Mouse (Mus musculus) lung, embryonic 16.5 days (tissue): ENCODE data around the gene Lpp. TPM values are rescaled to one million over a fixed set of nuclear protein-coding genes. Genes with fewer than 3 reads are reported as not detected.

Experiments
- ATAC-seq: fragments of 200-750 bp; cut with Nextera tagmentation; 2 replicates; pipeline ENCODE4 v1.8.0; 2017; ENCODE audit warnings: low read depth, mild to moderate bottlenecking, moderate library complexity
- H3K27ac ChIP-seq: fragments of 300-500 bp; sonication (generic); 2 replicates; pipeline ENCODE4 v1.5.1; 2014; ENCODE audit warnings: mild to moderate bottlenecking, control low read depth, low read length
- H3K27me3 ChIP-seq: fragments of 300-500 bp; sonication (generic); 2 replicates; pipeline ENCODE4 v1.6.1; 2014; ENCODE audit warnings: low read depth, low read length, mixed read lengths; ENCODE audit not compliant: control insufficient read depth, insufficient read depth
- H3K36me3 ChIP-seq: fragments of 300-500 bp; sonication (generic); 2 replicates; pipeline ENCODE4 v1.6.1; 2014; ENCODE audit warnings: low read length; ENCODE audit not compliant: control insufficient read depth, insufficient read depth
- H3K4me1 ChIP-seq: fragments of 300-500 bp; sonication (generic); replicated peaks from 2 replicates; pipeline ENCODE4 v1.6.1; 2014; ENCODE audit warnings: low read length, mixed read lengths; ENCODE audit not compliant: control insufficient read depth, insufficient read depth
- H3K4me2 ChIP-seq: fragments of 300-500 bp; sonication (generic); 2 replicates; pipeline ENCODE4 v1.6.1; 2014; ENCODE audit warnings: low read depth, low read length, control low read depth
- H3K4me3 ChIP-seq: fragments of 300-500 bp; sonication (generic); 2 replicates; pipeline ENCODE4 v1.5.1; 2014; ENCODE audit warnings: mild to moderate bottlenecking, low read length, control low read depth
- H3K9ac ChIP-seq: fragments of 300-500 bp; sonication (generic); 2 replicates; pipeline ENCODE4 v1.6.1; 2014; ENCODE audit warnings: low read length, control low read depth
- H3K9me3 ChIP-seq: fragments of 300-500 bp; sonication (generic); 2 replicates; pipeline ENCODE4 v1.6.1; 2016; ENCODE audit warnings: low read length; ENCODE audit not compliant: control insufficient read depth
- WGBS: fragments of 180-500 bp; shearing (Covaris S2); extraction: QIAGEN DNeasy Blood & Tissue Kit; methylation state at CpG from one replicate; pipeline ENCODE4 v1.1.7; 2014; 5-methylcytosine and 5-hydroxymethylcytosine counted together
- polyA plus RNA-seq: library from polyadenylated mRNA; unstranded; fragments of >200 nt; fragmentation: Nextera tagmentation; extraction: Ambion mirVana; gene quantifications from 2 replicates; pipeline ENCODE4 v1.2.1, GENCODE M21; 2015

Gene Lpp
- polyA plus RNA-seq, 1 experiment from 2014 or later = 76.8 TPM

DNA sequence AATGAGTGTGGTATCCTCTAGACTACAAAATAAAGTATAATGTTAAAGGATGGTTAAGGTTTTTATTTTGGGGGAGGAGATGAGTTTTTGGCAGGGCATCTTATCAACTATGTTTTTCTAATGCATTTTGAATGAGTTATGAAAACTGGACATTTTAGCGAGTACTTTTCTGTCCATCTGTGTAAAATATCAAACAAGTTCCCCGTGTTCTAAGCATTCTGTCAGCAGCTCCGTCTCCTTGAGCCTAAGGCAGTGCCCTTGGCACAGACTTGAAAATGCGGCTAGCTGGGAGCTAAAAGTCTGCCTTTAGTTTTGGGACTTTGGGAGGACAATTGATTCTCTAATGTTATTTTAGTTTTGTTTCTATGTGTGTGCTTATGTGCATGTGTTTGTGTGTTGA is 165.2 kb downstream of the Lpp start:
- Histone ChIP-seq H3K4me1 (no peaks in the 10 kb centered on the region), H3K9ac (no peak overlapping the region), H3K27me3 (no peaks in the 10 kb centered on the region), H3K27ac (no peak overlapping the region), H3K36me3 (peaks cover 3% of the 10 kb centered on the region; the same call in 1 of the 2 replicates), H3K4me2 (no peak overlapping the region), H3K4me3 (no peak overlapping the region), H3K9me3 (no peaks in the 10 kb centered on the region)
- WGBS = 84% methylated on average over 4 of the region's 4 CpGs
- no peak for ATAC-seq

DNA sequence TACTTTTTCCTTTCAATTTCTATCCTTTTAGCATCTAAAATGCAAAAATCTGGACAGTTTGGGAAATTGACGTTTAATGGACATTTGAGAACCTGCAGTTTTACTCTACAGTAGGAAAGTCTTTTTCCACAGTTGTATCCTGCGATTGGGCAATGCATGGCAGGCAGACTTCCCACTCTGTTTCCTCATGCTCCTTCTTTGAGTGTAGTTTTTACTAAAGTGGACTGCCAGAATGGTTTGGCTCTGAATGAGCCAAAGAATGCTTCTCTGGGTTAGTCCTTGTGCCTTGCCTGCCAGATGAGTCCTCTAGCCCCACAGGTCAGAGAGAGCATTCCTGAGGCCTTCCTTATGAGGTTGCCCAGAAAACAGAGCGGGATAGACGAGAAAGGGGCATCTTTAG is 166.5 kb downstream of the Lpp start:
- ATAC-seq = no peak
- Histone ChIP-seq H3K27me3 (no peaks in the 10 kb centered on the region), H3K9ac (no peak overlapping the region), H3K4me3 (no peak overlapping the region), H3K9me3 (no peaks in the 10 kb centered on the region), H3K36me3 (peaks cover 3% of the 10 kb centered on the region; the same call in 1 of the 2 replicates), H3K4me2 (no peak overlapping the region), H3K27ac (no peak overlapping the region; the same call in 1 of the 2 replicates), H3K4me1 (no peaks in the 10 kb centered on the region)
- WGBS = 92% methylated on average over 4 of the region's 4 CpGs

DNA sequence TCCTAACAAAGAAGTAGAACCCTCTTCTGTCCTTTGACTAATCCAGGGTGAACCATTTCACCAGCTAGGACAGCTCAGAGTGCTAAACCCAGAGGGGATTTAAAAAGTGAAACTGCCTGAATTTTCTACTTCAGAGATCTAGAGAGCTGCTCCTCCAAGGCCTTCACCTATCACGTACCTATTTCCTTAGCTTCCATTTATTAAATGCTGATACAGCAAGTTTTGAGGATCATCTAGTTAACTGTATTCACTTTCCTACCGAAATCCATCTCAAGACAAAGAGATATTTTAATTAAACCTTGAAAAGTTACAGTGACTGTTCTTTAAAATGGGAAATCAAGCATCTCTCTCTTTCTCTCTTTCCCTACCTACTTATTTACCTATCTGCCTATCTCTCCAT is 167.7 kb downstream of the Lpp start:
- Histone ChIP-seq H3K9ac (no peak overlapping the region), H3K27me3 (no peaks in the 10 kb centered on the region), H3K27ac (no peak overlapping the region), H3K4me1 (peaks cover 7% of the 10 kb centered on the region), H3K4me3 (no peak overlapping the region), H3K9me3 (no peaks in the 10 kb centered on the region), H3K4me2 (no peak overlapping the region), H3K36me3 (peaks cover 5% of the 10 kb centered on the region; the same call in 1 of the 2 replicates)
- 85% methylated on average over 2 of the region's 2 CpGs for WGBS
- ATAC-seq = no peak

DNA sequence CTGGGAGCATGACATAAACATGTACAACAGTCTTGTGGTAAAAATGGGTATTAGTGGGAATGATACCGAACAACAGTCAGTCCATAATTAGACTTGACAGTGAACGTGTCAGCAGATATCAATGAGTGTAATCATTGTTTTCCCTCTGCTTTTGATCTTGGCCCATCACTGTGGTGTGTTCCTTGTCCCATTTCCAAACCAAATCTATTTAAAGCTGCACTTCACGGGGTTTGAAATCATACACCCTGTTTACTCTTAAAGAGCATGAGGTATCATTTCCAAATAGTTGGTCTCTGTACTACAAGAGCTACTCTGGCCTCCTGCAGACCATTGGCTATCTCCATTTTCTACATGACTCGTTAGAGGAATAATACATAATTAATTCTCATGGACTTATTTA is 168.3 kb downstream of the Lpp start:
- H3K27ac ChIP-seq = no peak overlapping the region
- H3K36me3 ChIP-seq = peaks cover 5% of the 10 kb centered on the region; the same call in 1 of the 2 replicates
- no peak for ATAC-seq
- no peak overlapping the region for H3K9ac ChIP-seq
- no peak overlapping the region for H3K4me3 ChIP-seq
- H3K27me3 ChIP-seq = no peaks in the 10 kb centered on the region
- no peak overlapping the region for H3K4me2 ChIP-seq
- H3K4me1 ChIP-seq = peaks cover 13% of the 10 kb centered on the region
- WGBS = 70% methylated on average over 4 of the region's 4 CpGs
- H3K9me3 ChIP-seq = no peaks in the 10 kb centered on the region

DNA sequence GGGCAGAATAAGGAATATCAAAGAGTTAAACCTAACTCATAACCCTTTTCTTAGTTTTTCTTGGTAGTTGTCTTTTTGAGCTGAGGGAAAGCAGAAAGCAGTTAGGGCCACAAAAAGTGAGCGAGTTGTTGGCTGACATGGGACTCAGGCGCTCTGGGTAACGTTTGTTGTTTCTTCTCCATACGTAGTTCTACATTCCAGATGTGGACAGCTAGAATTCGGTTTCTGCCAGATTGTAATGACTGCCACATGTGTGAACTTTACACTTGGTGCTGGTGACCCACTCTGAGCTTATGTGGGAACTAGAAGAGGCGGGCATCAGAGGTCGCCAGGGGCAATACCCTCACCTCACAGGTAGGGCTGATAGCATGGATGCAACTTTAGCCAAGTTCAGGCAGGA is 172.0 kb downstream of the Lpp start:
- no peaks in the 10 kb centered on the region for H3K27me3 ChIP-seq
- peaks cover 33% of the 10 kb centered on the region for H3K4me1 ChIP-seq
- H3K4me3 ChIP-seq = no peak overlapping the region
- no peak for ATAC-seq
- H3K9me3 ChIP-seq = no peaks in the 10 kb centered on the region
- H3K9ac ChIP-seq = no peak overlapping the region
- H3K36me3 ChIP-seq = 0 out of 2 replicates have a peak, but pooled peaks cover 2% of the 10 kb centered on the region
- peak overlapping the region; percentile 67 for H3K27ac ChIP-seq
- WGBS = 77% methylated on average over 7 of the region's 7 CpGs
- H3K4me2 ChIP-seq = no peak overlapping the region

DNA sequence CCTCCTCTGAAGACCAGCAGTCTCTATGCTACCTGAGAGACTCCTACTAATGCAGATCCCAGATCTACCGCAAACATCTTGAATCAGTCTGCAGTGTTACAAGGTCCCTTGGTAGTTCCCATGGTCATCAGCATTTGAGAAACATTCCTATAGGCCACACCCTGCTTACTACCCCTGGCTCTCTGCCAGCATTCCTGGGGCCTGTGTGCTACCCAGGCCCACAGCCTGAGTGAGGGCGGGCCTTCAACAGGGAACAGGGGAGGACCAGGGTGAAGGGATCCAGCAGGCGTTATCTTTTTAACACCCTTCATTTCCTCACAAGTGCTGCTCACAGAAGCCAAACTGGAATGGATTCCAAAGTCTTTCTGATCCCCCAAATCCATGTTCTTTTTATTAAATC is 173.0 kb downstream of the Lpp start:
- Histone ChIP-seq H3K27ac (peak overlapping the region; percentile 67), H3K4me3 (no peak overlapping the region), H3K4me1 (peaks cover 34% of the 10 kb centered on the region), H3K36me3 (0 out of 2 replicates have a peak, but pooled peaks cover 2% of the 10 kb centered on the region), H3K27me3 (no peaks in the 10 kb centered on the region), H3K4me2 (no peak overlapping the region), H3K9me3 (no peaks in the 10 kb centered on the region), H3K9ac (no peak overlapping the region)
- peak; percentile 87 for ATAC-seq
- 20% methylated on average over 3 of the region's 3 CpGs for WGBS

DNA sequence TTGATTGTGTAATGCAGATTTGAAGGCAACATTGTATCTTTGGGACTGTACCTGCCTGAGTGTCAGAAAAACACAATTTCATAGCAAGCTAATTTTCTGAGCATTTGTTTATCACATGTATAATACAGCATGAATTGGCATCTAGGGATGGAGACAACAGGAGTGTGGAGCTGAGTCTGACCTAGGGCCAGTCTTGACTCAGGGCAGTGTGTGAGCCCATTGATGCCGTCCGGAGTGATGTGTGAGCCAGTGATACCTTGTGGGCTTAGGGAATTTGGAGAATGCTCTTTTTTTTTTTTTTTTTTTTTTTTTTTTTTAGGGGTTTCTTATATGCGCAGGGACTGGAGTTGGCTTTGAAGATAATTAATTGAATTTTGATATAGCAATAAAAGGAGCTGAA is 174.3 kb downstream of the Lpp start:
- peaks cover 34% of the 10 kb centered on the region for H3K4me1 ChIP-seq
- no peak overlapping the region for H3K9ac ChIP-seq
- no peak overlapping the region for H3K4me2 ChIP-seq
- H3K4me3 ChIP-seq = no peak overlapping the region
- H3K36me3 ChIP-seq = 0 out of 2 replicates have a peak, but pooled peaks cover 2% of the 10 kb centered on the region
- H3K27me3 ChIP-seq = no peaks in the 10 kb centered on the region
- H3K9me3 ChIP-seq = no peaks in the 10 kb centered on the region
- ATAC-seq = no peak
- peak overlapping the region; percentile 65 for H3K27ac ChIP-seq
- WGBS = 77% methylated on average over 3 of the region's 3 CpGs

DNA sequence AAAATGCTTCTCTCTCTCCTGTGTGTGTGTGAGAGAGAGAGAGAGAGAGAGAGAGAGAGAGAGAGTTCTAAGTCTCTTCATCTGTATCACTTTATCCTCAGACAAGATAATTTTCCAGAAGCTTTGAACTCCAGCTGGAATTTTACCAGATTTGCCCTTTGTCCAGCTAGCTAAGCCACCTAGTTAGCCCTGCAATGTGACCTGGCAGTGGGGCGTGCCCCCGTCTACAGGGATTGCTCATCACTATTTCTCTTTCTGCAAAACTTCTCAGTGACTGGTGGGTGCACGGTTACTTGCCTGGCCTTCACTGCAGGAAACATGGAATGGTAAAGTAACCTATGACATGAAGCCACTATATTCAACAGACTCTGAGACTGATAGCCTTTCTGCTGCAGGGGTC is 174.8 kb downstream of the Lpp start:
- no peak overlapping the region for H3K27ac ChIP-seq
- no peaks in the 10 kb centered on the region for H3K27me3 ChIP-seq
- H3K9me3 ChIP-seq = no peaks in the 10 kb centered on the region
- no peak overlapping the region for H3K9ac ChIP-seq
- H3K36me3 ChIP-seq = 0 out of 2 replicates have a peak, but pooled peaks cover 2% of the 10 kb centered on the region
- no peak overlapping the region for H3K4me3 ChIP-seq
- H3K4me1 ChIP-seq = peaks cover 34% of the 10 kb centered on the region
- no peak overlapping the region for H3K4me2 ChIP-seq
- ATAC-seq = no peak
- 75% methylated on average over 3 of the region's 3 CpGs for WGBS

DNA sequence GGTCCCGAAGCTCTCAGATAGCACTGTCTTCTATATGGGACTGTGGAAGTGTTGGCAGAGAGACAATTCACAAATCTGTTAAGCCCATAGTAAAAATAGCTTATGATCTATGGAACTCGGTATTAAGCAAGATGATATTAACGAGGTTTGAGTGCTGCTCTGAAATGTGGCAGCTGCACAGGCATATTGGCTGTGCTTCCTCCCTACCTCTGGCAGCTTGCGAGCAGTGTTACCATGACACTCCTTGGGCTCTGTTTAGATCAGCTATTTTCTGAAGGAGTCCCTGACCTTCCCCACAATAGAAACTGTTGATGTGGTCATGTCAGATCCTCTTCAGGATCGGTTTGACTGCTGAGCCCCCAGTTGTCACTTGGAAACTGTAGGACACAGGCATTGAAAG is 176.4 kb downstream of the Lpp start:
- peaks cover 34% of the 10 kb centered on the region for H3K4me1 ChIP-seq
- no peak overlapping the region for H3K9ac ChIP-seq
- peak; percentile 91 for ATAC-seq
- no peak overlapping the region for H3K4me3 ChIP-seq
- 54% methylated on average over 5 of the region's 5 CpGs for WGBS
- H3K27ac ChIP-seq = peak overlapping the region; percentile 6
- no peaks in the 10 kb centered on the region for H3K9me3 ChIP-seq
- H3K4me2 ChIP-seq = no peak overlapping the region
- H3K27me3 ChIP-seq = no peaks in the 10 kb centered on the region
- H3K36me3 ChIP-seq = 0 out of 2 replicates have a peak, but pooled peaks cover 2% of the 10 kb centered on the region

DNA sequence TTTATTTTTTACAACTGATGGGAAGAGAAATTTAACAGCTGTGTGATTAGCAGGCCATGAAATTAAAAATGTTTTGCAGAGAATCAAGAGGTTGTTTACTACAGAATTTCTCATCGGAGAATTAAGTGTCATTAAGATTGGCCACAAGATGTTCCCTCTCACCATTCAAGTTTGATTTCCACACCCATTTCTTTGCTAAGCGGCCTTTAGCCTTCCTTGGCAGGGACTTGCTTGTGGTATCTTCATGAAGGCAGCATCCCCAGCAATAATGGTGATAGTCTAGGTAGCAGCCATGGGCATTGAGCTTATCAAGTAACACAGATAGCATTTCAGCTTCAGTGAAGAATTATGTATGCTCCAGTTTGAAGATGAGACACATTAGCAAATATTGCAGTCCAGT is 183.7 kb downstream of the Lpp start:
- no peaks in the 10 kb centered on the region for H3K27me3 ChIP-seq
- peaks cover 15% of the 10 kb centered on the region; the same call in 1 of the 2 replicates for H3K4me1 ChIP-seq
- H3K36me3 ChIP-seq = no peaks in the 10 kb centered on the region
- H3K27ac ChIP-seq = no peak overlapping the region
- ATAC-seq = 0 out of 2 replicates have a peak, but pooled peaks have one; percentile 38
- H3K9ac ChIP-seq = no peak overlapping the region
- no peak overlapping the region for H3K4me2 ChIP-seq
- WGBS = 72% methylated on average over 2 of the region's 2 CpGs
- no peak overlapping the region for H3K4me3 ChIP-seq
- H3K9me3 ChIP-seq = no peaks in the 10 kb centered on the region
